Mouse (Mus musculus): Measurements from ENCODE around the gene Vapa. TPM values are rescaled to one million over a fixed set of nuclear protein-coding genes. Genes with fewer than 3 reads are reported as not detected.
A peak's percentile ranks its signal among the peaks of the same experiment; 100 is the strongest.
"Not testable (repeated sequence)": the region's sequence is repeated elsewhere in the genome, so short reads cannot be mapped to it uniquely, and the experiment has no call there.

Vapa gene
- polyA plus RNA-seq, 2 experiments from 2014 or later, result 23.3 to 44.9 TPM

- no peak for ATAC-seq
Measured at GRCm38 (mm10) chr17:65562761-65563160, 50.6 kb downstream of the Vapa start.

GRCm38 (mm10) chr17:65561361-65562015 is 51.9 kb downstream of the Vapa start:
- peak; percentile 8 for ATAC-seq

GRCm38 (mm10) chr17:65559273-65559672 is 54.1 kb downstream of the Vapa start:
- peak; percentile 83 for ATAC-seq

GRCm38 (mm10) chr17:65558788-65559187 is 54.6 kb downstream of the Vapa start:
- ATAC-seq, result no peak

- peak; percentile 36 for ATAC-seq
Measured at GRCm38 (mm10) chr17:65558217-65558616, 55.1 kb downstream of the Vapa start.

- no peak for ATAC-seq
Measured at GRCm38 (mm10) chr17:65557212-65557611, 56.1 kb downstream of the Vapa start.

GRCm38 (mm10) chr17:65556798-65557197 is 56.6 kb downstream of the Vapa start:
- ATAC-seq, result no peak

- no peak for ATAC-seq
Measured at GRCm38 (mm10) chr17:65552426-65552997, 60.8 kb downstream of the Vapa start.

- ATAC-seq, result no peak
Measured at GRCm38 (mm10) chr17:65550357-65550756, 63.0 kb downstream of the Vapa start.

GRCm38 (mm10) chr17:65548698-65549365 is 64.5 kb downstream of the Vapa start:
- ATAC-seq, result no peak

- peak; percentile 75 for ATAC-seq
Measured at GRCm38 (mm10) chr17:65546221-65546620, 67.1 kb downstream of the Vapa start.

- ATAC-seq, result peak; percentile 47
Measured at GRCm38 (mm10) chr17:65540441-65541272, 72.7 kb downstream of the Vapa start, which contains the start of gene Tmem232. Gene Tmem232, minus strand, starts transcription at chr17:65540782.

GRCm38 (mm10) chr17:65536156-65536555 is 77.2 kb downstream of the Vapa start:
- peak; percentile 34 for ATAC-seq

- not testable (repeated sequence) for ATAC-seq
Measured at GRCm38 (mm10) chr17:65532381-65532780, 81.0 kb downstream of the Vapa start.

Other genes starting within 250 kb of the Vapa start
- not detected for gene Tmem232, start 72.8 kb downstream of the Vapa start, polyA plus RNA-seq (2017; shearing (Covaris generic))
- not detected for gene Txndc2, start 28.6 kb upstream of the Vapa start, polyA plus RNA-seq (2017; shearing (Covaris generic))
- gene Rab31, start 159.2 kb upstream of the Vapa start, polyA plus RNA-seq (2017; shearing (Covaris generic)), result 1 to 10 TPM; 2.6 to 3.0 TPM
- 10 to 100 TPM; 20.0 to 21.8 TPM for gene Ppp4r1, start 169.0 kb upstream of the Vapa start, polyA plus RNA-seq (2017; shearing (Covaris generic))

Data from activated CD4-positive, CD25-positive, alpha-beta regulatory T cell, adult 4 months (primary cell).